Mouse (Mus musculus): ENCODE results near the gene Tubgcp5. TPM values are rescaled to one million over a fixed set of nuclear protein-coding genes. Genes with fewer than 3 reads are reported as not detected.
A peak's percentile ranks its signal among the peaks of the same experiment; 100 is the strongest.

Gene Tubgcp5
- polyA plus RNA-seq, 1 experiment from 2014 or later: 37.1 TPM

DNA sequence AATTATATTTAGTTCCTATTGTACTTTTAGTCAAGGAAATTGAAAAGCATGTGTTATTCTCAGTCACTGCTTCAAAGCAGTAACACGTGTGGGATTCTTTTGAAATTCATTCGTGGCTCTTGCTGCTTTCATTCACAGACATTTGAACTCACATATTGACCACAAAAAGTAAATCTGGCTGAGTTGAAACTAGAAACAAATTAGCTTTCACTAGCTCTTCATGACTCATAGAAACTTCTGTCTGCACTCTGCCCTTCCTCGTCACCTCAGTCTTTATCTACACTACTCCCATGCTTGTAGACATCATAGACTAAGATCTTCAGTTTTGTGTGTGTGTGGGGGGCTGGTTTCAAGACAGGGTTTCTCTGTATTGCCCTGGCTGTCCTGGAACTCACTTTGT is 6.0 kb downstream of the Tubgcp5 start:
- 89% methylated on average over 3 of the region's 3 CpGs for WGBS
- H3K36me3 ChIP-seq: peaks cover 66% of the 10 kb centered on the region
- H3K27ac ChIP-seq (replicated peaks): no peak overlapping the region

DNA sequence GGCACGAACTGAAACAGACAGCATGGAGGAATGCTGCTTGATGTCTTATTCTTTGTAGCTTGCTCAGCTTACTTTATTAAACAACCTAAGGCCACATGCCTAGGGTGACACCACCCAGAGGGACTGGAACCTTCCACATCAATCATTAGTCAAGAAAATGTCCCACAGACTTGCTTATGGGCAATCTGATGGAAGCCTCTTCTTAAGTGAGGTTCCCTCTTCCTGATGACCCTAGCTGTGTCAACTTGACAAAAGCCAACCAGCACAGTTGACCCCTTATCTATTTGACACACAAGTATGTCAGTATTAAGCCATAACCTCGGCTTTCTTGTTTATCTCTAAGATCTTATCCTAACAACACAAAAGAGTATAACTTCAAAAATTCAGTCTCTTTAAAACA is 16.0 kb downstream of the Tubgcp5 start:
- peaks cover 73% of the 10 kb centered on the region for H3K36me3 ChIP-seq
- H3K4me3 ChIP-seq (replicated peaks): no peak overlapping the region

More for the DNA sequence above, 6.0 kb downstream of the Tubgcp5 start:
- no peak overlapping the region for H3K4me3 ChIP-seq (replicated peaks)
- no peaks in the 10 kb centered on the region for H3K27me3 ChIP-seq
- ATAC-seq (ENCODE audit: insufficient number of reproducible peaks, low FRiP score, low TSS enrichment, low read depth): no peak
- no peak overlapping the region for H3K9ac ChIP-seq
- peaks cover 3% of the 10 kb centered on the region for H3K4me1 ChIP-seq
- no peaks in the 10 kb centered on the region for H3K9me3 ChIP-seq (replicated peaks)
- no peak overlapping the region for H3K4me2 ChIP-seq (replicated peaks)

DNA sequence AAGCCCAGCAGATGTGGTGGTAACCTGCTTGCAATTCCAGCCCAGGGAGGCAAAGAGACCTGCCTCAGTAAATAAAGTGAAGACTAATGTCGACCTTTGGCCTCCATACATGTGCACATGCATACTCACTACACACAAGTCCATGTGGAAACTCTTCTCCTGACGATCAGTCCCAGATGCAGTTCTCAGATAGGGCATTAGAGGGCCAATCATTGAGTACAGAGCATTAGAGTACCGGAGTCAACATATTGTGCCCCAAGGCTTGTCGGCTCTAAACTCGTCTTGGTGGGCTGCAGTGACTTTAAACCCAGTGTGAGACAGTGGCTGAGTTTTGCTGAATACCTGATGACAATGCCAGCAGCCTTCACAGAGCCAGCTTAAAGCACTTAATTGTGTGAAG is 30.5 kb downstream of the Tubgcp5 start:
- H3K4me3 ChIP-seq (replicated peaks): no peak overlapping the region
- WGBS: 60% methylated on average over 5 of the region's 5 CpGs
- H3K4me1 ChIP-seq: no peaks in the 10 kb centered on the region
- no peak overlapping the region for H3K27ac ChIP-seq (replicated peaks)
- no peaks in the 10 kb centered on the region for H3K9me3 ChIP-seq (replicated peaks)
- no peaks in the 10 kb centered on the region for H3K27me3 ChIP-seq
- H3K9ac ChIP-seq: no peak overlapping the region
- ATAC-seq (ENCODE audit: insufficient number of reproducible peaks, low FRiP score, low TSS enrichment, low read depth): no peak
- no peak overlapping the region for H3K4me2 ChIP-seq (replicated peaks)
- H3K36me3 ChIP-seq: peaks cover 82% of the 10 kb centered on the region

More for the DNA sequence above, 16.0 kb downstream of the Tubgcp5 start:
- Histone ChIP-seq H3K9ac (no peak overlapping the region), H3K4me1 (no peaks in the 10 kb centered on the region), H3K27ac (replicated peaks) (no peak overlapping the region), H3K4me2 (replicated peaks) (no peak overlapping the region), H3K27me3 (no peaks in the 10 kb centered on the region), H3K9me3 (replicated peaks) (no peaks in the 10 kb centered on the region)
- 85% methylated on average over 2 of the region's 2 CpGs for WGBS
- ATAC-seq (ENCODE audit: insufficient number of reproducible peaks, low FRiP score, low TSS enrichment, low read depth): no peak

DNA sequence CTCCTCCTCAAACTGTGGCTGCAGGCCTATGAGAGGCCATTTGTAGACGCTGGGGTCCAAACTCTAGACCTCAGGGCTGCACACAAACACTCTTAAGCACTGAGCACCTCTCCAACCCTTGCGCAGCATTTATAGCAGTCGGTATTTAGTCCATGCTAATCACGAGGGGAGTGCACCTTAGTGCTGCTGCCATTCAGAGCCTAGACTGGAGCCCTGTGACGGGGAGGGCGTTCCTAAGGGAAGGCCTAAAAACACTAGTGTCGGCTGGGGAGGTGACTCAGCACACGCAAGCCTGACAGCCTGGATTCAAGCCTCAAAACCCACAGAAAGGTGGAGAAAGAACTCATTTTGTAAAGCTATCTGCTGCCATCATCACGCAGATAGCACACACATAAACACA is 33.6 kb downstream of the Tubgcp5 start:
- H3K4me3 ChIP-seq (replicated peaks): no peak overlapping the region
- H3K36me3 ChIP-seq: peaks cover 73% of the 10 kb centered on the region
- no peaks in the 10 kb centered on the region for H3K27me3 ChIP-seq
- H3K4me2 ChIP-seq (replicated peaks): no peak overlapping the region
- no peak overlapping the region for H3K9ac ChIP-seq
- H3K4me1 ChIP-seq: no peaks in the 10 kb centered on the region
- no peak overlapping the region for H3K27ac ChIP-seq (replicated peaks)
- H3K9me3 ChIP-seq (replicated peaks): no peaks in the 10 kb centered on the region
- 88% methylated on average over 9 of the region's 9 CpGs for WGBS
- no peak for ATAC-seq (ENCODE audit: insufficient number of reproducible peaks, low FRiP score, low TSS enrichment, low read depth)

DNA sequence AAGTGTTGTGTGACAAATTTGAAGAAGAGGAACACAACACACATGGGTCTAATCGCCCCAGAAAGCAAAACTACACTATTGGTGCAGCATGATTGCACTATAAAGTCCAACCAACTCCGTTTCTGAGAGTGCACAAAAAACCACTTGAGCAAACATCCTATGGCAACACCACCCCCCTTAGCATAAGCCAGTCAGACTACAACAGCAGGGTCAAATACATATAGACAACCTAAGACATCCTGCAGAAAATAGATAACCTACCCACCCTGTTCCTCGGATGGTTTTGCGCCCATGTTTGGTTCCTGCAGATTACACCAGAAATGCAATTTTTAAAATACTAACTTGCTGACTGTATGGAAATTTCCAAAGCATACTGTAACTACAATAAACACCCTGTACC is 42.9 kb downstream of the Tubgcp5 start:
- H3K36me3 ChIP-seq: peaks cover 7% of the 10 kb centered on the region
- H3K27ac ChIP-seq (replicated peaks): no peak overlapping the region
- H3K27me3 ChIP-seq: no peaks in the 10 kb centered on the region
- WGBS: 82% methylated on average over 4 of the region's 4 CpGs
- no peak overlapping the region for H3K9ac ChIP-seq
- peaks cover 6% of the 10 kb centered on the region; the same call in 1 of the 2 replicates for H3K4me1 ChIP-seq
- H3K4me3 ChIP-seq (replicated peaks): no peak overlapping the region
- ATAC-seq (ENCODE audit: insufficient number of reproducible peaks, low FRiP score, low TSS enrichment, low read depth): no peak
- no peaks in the 10 kb centered on the region for H3K9me3 ChIP-seq (replicated peaks)
- H3K4me2 ChIP-seq (replicated peaks): no peak overlapping the region

DNA sequence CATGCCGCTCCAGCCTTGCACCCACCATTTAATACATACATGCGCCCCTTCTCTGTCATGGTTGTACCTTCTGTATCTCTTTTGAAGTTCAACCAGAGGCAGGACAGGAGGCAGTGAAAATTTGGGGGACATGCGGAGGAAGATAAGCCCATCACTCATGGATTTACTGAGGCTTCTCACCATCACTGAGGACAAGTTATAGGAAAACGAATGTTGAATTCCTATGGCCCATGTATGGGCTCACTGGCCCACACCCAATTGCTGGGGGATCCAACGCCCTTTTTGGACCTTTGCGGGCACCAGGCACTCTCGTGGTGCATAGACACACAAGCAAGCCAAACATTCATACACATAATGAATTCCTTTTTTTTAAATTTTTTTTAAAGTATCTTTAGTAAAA is 47.5 kb downstream of the Tubgcp5 start, which contains the start of gene Cyfip1:
Gene Cyfip1 (plus strand): TSS at position 301 of the 400 bp plus-strand sequence.
- Histone ChIP-seq H3K27ac (replicated peaks) (peak within 1 kb of the TSS; percentile 97), H3K36me3 (no peaks in the 10 kb centered on the region), H3K9me3 (replicated peaks) (no peaks in the 10 kb centered on the region), H3K4me2 (replicated peaks) (peak within 1 kb of the TSS; percentile 67), H3K9ac (peak within 1 kb of the TSS; percentile 85), H3K4me3 (replicated peaks) (peak within 1 kb of the TSS; percentile 98), H3K27me3 (no peaks in the 10 kb centered on the region), H3K4me1 (peaks cover 14% of the 10 kb centered on the region; the same call in 1 of the 2 replicates)
- ATAC-seq (ENCODE audit: insufficient number of reproducible peaks, low FRiP score, low TSS enrichment, low read depth): no peak
- 51% methylated on average over 7 of the region's 7 CpGs for WGBS

DNA sequence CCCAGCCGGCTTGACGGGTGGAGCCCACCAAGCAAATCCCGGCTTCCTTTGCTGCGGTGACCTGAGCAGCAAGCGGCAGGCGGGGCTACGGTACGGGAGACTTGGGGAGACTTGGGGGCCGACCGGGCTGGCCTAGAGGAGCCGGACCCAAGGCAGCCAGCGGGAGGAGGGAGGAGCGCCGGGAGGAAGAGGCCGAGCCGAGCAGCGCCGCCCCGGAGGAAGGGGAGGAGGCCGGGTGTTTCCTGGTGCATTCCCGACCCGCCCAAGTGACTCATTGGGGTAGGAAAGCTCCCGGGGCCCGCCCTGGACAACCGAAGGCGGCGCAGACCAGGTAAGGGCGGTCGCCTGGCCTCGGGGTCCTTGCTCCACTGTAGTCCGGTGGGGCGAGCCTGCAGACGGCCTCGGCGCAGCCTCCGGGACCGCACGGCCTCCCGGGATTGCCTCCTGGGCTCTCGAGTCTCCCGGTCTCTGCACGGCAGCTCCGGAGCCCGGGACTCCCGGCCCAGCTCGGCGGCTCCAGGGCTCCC is 48.1 kb downstream of the Tubgcp5 start:
- H3K4me2 ChIP-seq (replicated peaks): peak overlapping the region; percentile 67
- no peaks in the 10 kb centered on the region for H3K36me3 ChIP-seq
- WGBS: under 1% methylated on average over 47 of the region's 47 CpGs
- H3K27me3 ChIP-seq: no peaks in the 10 kb centered on the region
- H3K4me1 ChIP-seq: peaks cover 18% of the 10 kb centered on the region; the same call in 1 of the 2 replicates
- peak overlapping the region; percentile 98 for H3K4me3 ChIP-seq (replicated peaks)
- peak overlapping the region; percentile 85 for H3K9ac ChIP-seq
- no peaks in the 10 kb centered on the region for H3K9me3 ChIP-seq (replicated peaks)
- peak overlapping the region; percentile 97 for H3K27ac ChIP-seq (replicated peaks)
- peak; percentile 97 for ATAC-seq (ENCODE audit: insufficient number of reproducible peaks, low FRiP score, low TSS enrichment, low read depth)

DNA sequence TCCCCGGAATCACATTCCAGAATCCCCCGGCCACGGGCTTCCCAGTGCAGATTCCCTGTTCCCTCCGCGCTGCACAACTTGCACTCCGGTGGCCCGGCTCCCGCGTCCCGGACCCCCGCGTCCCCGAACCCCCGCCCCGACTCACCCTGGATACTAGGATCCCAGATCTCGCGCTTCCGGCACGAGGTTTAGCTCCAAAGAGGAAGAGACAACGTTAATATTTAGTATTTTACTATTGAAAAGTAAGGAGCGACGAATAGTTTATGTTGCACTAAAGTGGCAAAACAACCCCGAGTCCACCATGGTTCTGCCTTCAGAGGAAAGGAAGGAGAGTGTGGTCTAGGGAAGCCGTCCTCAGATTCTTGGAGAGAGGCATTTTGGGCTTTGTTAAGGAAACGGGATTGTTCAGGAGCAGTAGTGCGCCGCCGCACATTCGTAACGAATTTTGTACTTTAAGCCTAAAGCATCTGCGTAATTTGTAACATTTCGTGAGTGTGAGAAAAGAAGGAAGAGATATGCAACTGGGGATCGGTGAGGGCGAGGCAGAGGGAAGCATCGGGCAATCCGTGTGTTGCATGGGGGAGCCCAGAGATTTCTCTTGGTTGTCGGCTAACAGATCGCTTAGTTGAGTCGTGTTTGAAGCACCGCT is 48.7 kb downstream of the Tubgcp5 start:
- Histone ChIP-seq H3K9me3 (replicated peaks) (no peaks in the 10 kb centered on the region), H3K9ac (peak overlapping the region; percentile 85), H3K36me3 (no peaks in the 10 kb centered on the region), H3K27me3 (no peaks in the 10 kb centered on the region), H3K27ac (replicated peaks) (peak overlapping the region; percentile 97), H3K4me3 (replicated peaks) (peak overlapping the region; percentile 98), H3K4me1 (peaks cover 18% of the 10 kb centered on the region; the same call in 1 of the 2 replicates), H3K4me2 (replicated peaks) (peak overlapping the region; percentile 67)
- peak; percentile 49 for ATAC-seq (ENCODE audit: insufficient number of reproducible peaks, low FRiP score, low TSS enrichment, low read depth)
- WGBS: under 1% methylated on average over 40 of the region's 40 CpGs

DNA sequence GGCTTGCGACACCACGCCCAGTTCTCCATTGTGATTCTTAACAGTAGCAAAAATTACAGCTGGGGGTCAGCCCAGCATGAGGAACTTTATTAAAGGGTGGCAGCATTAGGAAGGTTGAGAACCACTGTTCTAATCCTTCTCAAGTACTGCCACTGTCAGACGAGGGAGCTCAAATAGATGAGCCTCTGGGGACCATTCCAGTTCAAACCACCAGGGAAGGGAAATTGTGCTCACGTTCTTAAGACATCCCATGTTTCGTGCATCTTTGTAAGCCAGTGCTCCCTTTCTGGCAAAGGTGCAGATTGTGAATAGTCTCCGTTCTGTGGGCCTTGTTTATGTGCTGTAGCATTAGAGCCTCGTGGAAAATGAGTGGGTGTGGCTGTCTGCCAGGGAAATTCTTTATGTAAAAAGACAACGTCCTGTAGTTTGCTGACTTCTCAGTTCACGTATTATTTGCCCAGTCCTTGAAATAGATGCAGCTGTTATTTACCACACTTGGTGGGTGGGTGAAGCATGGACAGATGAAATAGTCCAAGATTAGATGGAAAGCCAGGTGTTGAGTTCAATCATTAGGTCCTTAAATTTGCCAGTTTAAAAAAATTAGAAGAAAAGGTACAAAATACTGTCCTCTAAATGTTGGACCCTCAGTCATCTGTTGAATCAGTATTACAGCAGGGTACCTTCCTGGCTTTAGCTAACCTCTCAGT is 52.8 kb downstream of the Tubgcp5 start:
- no peak for ATAC-seq (ENCODE audit: insufficient number of reproducible peaks, low FRiP score, low TSS enrichment, low read depth)
- Histone ChIP-seq H3K36me3 (no peaks in the 10 kb centered on the region), H3K4me3 (replicated peaks) (no peak overlapping the region), H3K4me2 (replicated peaks) (no peak overlapping the region), H3K27ac (replicated peaks) (no peak overlapping the region), H3K9ac (no peak overlapping the region), H3K27me3 (no peaks in the 10 kb centered on the region), H3K9me3 (replicated peaks) (no peaks in the 10 kb centered on the region), H3K4me1 (peaks cover 35% of the 10 kb centered on the region)
- WGBS: 44% methylated on average over 9 of the region's 9 CpGs

DNA sequence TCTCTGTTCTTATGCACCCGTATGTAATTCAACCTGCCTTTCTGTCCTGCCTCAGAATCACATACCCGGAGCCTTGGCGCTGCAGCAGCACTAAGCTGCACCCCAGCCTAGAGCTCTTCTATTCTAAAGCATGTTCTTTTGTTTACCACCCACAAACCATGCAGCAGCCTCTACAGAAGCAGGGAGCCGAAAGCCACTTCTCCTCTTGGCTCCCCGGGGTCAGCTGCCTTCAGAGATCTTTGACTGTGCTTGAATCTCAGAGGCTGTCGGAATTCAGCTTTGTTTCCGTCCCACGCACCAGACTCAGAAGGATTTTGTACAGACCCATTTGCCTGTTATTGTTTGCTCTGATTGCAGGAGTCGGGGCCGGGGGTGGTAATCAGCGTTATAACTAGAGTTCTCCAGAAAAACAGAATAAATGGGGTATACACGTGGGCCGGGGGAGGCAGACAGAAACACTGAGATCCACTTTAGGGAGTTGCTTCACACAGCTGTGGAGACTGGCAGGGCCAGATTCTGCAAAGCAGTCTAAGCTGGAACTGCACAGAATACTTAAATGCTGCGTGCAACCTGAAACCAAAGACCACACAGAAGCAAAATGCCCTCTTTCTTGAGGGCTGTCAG is 56.1 kb downstream of the Tubgcp5 start:
- H3K9ac ChIP-seq: no peak overlapping the region
- no peaks in the 10 kb centered on the region for H3K9me3 ChIP-seq (replicated peaks)
- H3K4me1 ChIP-seq: peaks cover 31% of the 10 kb centered on the region
- ATAC-seq (ENCODE audit: insufficient number of reproducible peaks, low FRiP score, low TSS enrichment, low read depth): peak; percentile 82
- 12% methylated on average over 14 of the region's 14 CpGs for WGBS
- no peak overlapping the region for H3K4me3 ChIP-seq (replicated peaks)
- peak overlapping the region; percentile 77 for H3K27ac ChIP-seq (replicated peaks)
- H3K27me3 ChIP-seq: no peaks in the 10 kb centered on the region
- H3K4me2 ChIP-seq (replicated peaks): peak overlapping the region; percentile 15; the same call in 1 of the 2 replicates
- no peaks in the 10 kb centered on the region for H3K36me3 ChIP-seq

DNA sequence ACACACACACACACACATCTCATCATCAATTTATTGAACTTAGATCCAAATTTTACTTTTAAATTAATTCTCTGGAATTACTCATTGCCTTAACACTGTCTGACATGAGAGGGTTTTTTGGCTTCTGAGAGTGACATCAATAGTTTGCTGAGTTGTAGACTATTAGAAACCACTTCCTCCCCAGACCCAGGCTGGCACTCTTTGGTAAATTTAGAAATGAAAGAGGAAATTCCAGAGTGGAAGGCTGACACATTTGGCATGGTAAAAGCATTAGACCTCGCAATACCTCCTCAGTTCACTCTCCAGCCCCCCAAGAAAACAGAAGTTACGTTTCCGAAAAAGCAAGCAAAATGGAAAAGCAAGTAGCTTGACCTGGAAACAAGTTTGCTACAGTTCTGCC is 58.8 kb downstream of the Tubgcp5 start:
- Histone ChIP-seq H3K4me1 (peaks cover 30% of the 10 kb centered on the region), H3K9ac (no peak overlapping the region), H3K4me3 (replicated peaks) (no peak overlapping the region), H3K27me3 (no peaks in the 10 kb centered on the region), H3K9me3 (replicated peaks) (no peaks in the 10 kb centered on the region), H3K36me3 (no peaks in the 10 kb centered on the region), H3K4me2 (replicated peaks) (no peak overlapping the region), H3K27ac (replicated peaks) (0 out of 2 replicates have a peak overlapping the region, but pooled peaks have one; percentile 1)
- 43% methylated on average over 3 of the region's 3 CpGs for WGBS
- ATAC-seq (ENCODE audit: insufficient number of reproducible peaks, low FRiP score, low TSS enrichment, low read depth): no peak
